Mouse (Mus musculus) liver, embryonic 15.5 days (tissue): ENCODE data around the gene 5430419D17Rik. TPM values are rescaled to one million over a fixed set of nuclear protein-coding genes. Genes with fewer than 3 reads are reported as not detected.

Source experiments
- ATAC-seq: fragments of 200-750 bp; cut with Nextera tagmentation; 2 replicates; pipeline ENCODE4 v1.8.0; 2017; ENCODE audit warnings: moderate number of reproducible peaks, mild to moderate bottlenecking, moderate library complexity; ENCODE audit not compliant: insufficient read depth
- H3K27ac ChIP-seq: fragments of 300-500 bp; sonication (generic); replicated peaks from 2 replicates; pipeline ENCODE4 v1.5.1; 2015; ENCODE audit warnings: mild to moderate bottlenecking, inconsistent platforms
- H3K27me3 ChIP-seq: fragments of 300-500 bp; sonication (generic); 2 replicates; pipeline ENCODE4 v1.6.1; 2015; ENCODE audit warnings: mild to moderate bottlenecking, inconsistent platforms
- H3K36me3 ChIP-seq: fragments of 300-500 bp; sonication (generic); replicated peaks from 2 replicates; pipeline ENCODE4 v1.6.1; 2015; ENCODE audit warnings: moderate library complexity, mild to moderate bottlenecking, inconsistent platforms
- H3K4me1 ChIP-seq: fragments of 300-500 bp; sonication (generic); replicated peaks from 2 replicates; pipeline ENCODE4 v1.6.1; 2015; ENCODE audit warnings: inconsistent platforms
- H3K4me2 ChIP-seq: fragments of 300-500 bp; sonication (generic); 2 replicates; pipeline ENCODE4 v1.6.1; 2015; ENCODE audit warnings: moderate library complexity, mild to moderate bottlenecking, inconsistent platforms
- H3K4me3 ChIP-seq: fragments of 300-500 bp; sonication (generic); replicated peaks from 2 replicates; pipeline ENCODE4 v1.5.1; 2015; ENCODE audit warnings: mild to moderate bottlenecking, inconsistent platforms
- H3K9ac ChIP-seq: fragments of 300-500 bp; sonication (generic); 2 replicates; pipeline ENCODE4 v1.6.1; 2015; ENCODE audit warnings: moderate library complexity, mild to moderate bottlenecking, inconsistent platforms
- H3K9me3 ChIP-seq: fragments of 300-500 bp; sonication (generic); replicated peaks from 2 replicates; pipeline ENCODE4 v1.6.1; 2016; ENCODE audit warnings: inconsistent platforms
- WGBS: fragments of 180-500 bp; shearing (Covaris S2); methylation state at CpG from one replicate; pipeline ENCODE4 v1.1.7; 2015; ENCODE audit warnings: mixed read lengths; ENCODE audit not compliant: insufficient replicate concordance; 5-methylcytosine and 5-hydroxymethylcytosine counted together
- polyA plus RNA-seq: library from polyadenylated mRNA; unstranded; fragments of >200 nt; fragmentation: Nextera tagmentation; extraction: Ambion mirVana; gene quantifications from 2 replicates; pipeline ENCODE4 v1.2.1, GENCODE M21; 2015

Gene 5430419D17Rik
- not detected in 2 replicates for polyA plus RNA-seq

DNA sequence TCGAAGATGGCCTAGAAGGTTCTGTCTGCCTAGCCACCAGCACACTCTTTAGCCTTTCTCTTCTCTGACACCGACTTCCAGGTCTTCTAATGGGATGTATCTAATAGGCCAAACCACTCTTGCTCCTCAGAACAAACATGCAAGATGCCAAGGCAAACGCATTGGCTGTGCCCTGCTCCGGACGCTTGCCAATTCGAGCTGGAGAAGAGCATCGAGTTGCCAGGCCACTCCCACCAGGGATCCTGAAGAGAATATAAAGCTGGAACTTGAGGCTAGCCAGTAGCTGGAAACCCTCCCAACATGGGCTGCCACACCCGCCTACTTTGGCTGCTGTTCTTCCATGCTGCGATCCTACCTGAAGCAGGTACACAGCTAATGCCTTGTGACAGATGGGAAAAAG lies at the start of gene 5430419D17Rik:
Gene 5430419D17Rik (plus strand): TSS at position 282 of the 400 bp plus-strand sequence.
- H3K9me3 ChIP-seq, result no peaks in the 10 kb centered on the region
- no peaks in the 10 kb centered on the region for H3K4me1 ChIP-seq
- 66% methylated on average over 9 of the region's 9 CpGs for whole genome bisulfite sequencing
- no peak within 1 kb of the TSS for H3K27ac ChIP-seq
- no peak within 1 kb of the TSS for H3K4me3 ChIP-seq
- H3K9ac ChIP-seq, result no peak within 1 kb of the TSS
- H3K27me3 ChIP-seq, result no peaks in the 10 kb centered on the region
- no peak for ATAC-seq
- H3K4me2 ChIP-seq, result no peak within 1 kb of the TSS
- no peaks in the 10 kb centered on the region for H3K36me3 ChIP-seq

- 52% methylated on average over 12 of the region's 12 CpGs for WGBS
- no peak for ATAC-seq
- Histone ChIP-seq H3K4me3 (no peak overlapping the region), H3K4me1 (no peaks in the 10 kb centered on the region), H3K36me3 (no peaks in the 10 kb centered on the region), H3K4me2 (no peak overlapping the region), H3K9ac (no peak overlapping the region), H3K27ac (no peak overlapping the region), H3K9me3 (no peaks in the 10 kb centered on the region), H3K27me3 (no peaks in the 10 kb centered on the region)
These were observed 44.2 kb upstream of the 5430419D17Rik start for GRCm38 (mm10) chr7:131130021-131130420.

GRCm38 (mm10) chr7:131133181-131133580 lies 41.0 kb upstream of the 5430419D17Rik start:
- H3K4me1 ChIP-seq, result no peaks in the 10 kb centered on the region
- H3K4me2 ChIP-seq, result no peak overlapping the region
- no peak overlapping the region for H3K9ac ChIP-seq
- no peak overlapping the region for H3K27ac ChIP-seq
- 47% methylated on average over 3 of the region's 3 CpGs for WGBS
- no peak overlapping the region for H3K4me3 ChIP-seq
- no peaks in the 10 kb centered on the region for H3K27me3 ChIP-seq
- no peak for ATAC-seq
- H3K9me3 ChIP-seq, result no peaks in the 10 kb centered on the region
- no peaks in the 10 kb centered on the region for H3K36me3 ChIP-seq

DNA sequence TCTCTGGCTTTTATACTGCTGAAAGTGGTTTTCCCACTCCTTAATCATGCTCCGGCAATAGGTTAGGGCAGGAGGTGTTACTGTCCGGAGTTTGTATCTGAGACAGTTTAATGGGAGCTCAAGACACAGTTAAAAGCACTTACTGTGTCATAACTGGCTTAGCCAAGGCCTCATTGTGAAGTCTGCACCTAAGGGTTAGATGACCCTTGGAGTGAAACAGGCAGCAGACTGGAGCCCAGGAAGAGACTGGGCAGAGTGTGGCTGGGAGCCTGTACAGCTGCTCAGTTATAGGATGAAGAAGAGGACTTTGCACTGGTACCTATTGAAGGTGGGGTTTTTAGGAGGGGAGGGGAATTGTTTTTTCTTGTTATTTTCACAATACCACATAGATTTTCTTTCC lies 28.0 kb upstream of the 5430419D17Rik start, which contains the start of gene 4933402N03Rik:
Gene 4933402N03Rik (minus strand): TSS at position 101 of the 400 bp plus-strand sequence.
- Histone ChIP-seq H3K4me3 (no peak within 1 kb of the TSS), H3K4me1 (no peaks in the 10 kb centered on the region), H3K9me3 (no peaks in the 10 kb centered on the region), H3K27me3 (no peaks in the 10 kb centered on the region), H3K36me3 (no peaks in the 10 kb centered on the region), H3K27ac (no peak within 1 kb of the TSS), H3K9ac (no peak within 1 kb of the TSS), H3K4me2 (no peak within 1 kb of the TSS)
- no peak for ATAC-seq
- 66% methylated on average over 2 of the region's 2 CpGs for WGBS

- Histone ChIP-seq H3K4me2 (no peak overlapping the region), H3K4me3 (no peak overlapping the region), H3K27ac (no peak overlapping the region), H3K36me3 (no peaks in the 10 kb centered on the region), H3K9me3 (no peaks in the 10 kb centered on the region), H3K27me3 (no peaks in the 10 kb centered on the region), H3K9ac (no peak overlapping the region), H3K4me1 (no peaks in the 10 kb centered on the region)
- WGBS, result 68% methylated on average over 3 of the region's 3 CpGs
- ATAC-seq, result no peak
These were observed 24.0 kb upstream of the 5430419D17Rik start for GRCm38 (mm10) chr7:131150179-131150578.

- Histone ChIP-seq H3K4me3 (no peak overlapping the region), H3K27me3 (no peaks in the 10 kb centered on the region), H3K36me3 (no peaks in the 10 kb centered on the region), H3K4me1 (no peaks in the 10 kb centered on the region), H3K9me3 (no peaks in the 10 kb centered on the region), H3K9ac (no peak overlapping the region), H3K27ac (no peak overlapping the region), H3K4me2 (no peak overlapping the region)
- ATAC-seq, result no peak
- WGBS, result 19% methylated on average over 5 of the region's 5 CpGs
These were observed 21.2 kb upstream of the 5430419D17Rik start for GRCm38 (mm10) chr7:131153044-131153443.

DNA sequence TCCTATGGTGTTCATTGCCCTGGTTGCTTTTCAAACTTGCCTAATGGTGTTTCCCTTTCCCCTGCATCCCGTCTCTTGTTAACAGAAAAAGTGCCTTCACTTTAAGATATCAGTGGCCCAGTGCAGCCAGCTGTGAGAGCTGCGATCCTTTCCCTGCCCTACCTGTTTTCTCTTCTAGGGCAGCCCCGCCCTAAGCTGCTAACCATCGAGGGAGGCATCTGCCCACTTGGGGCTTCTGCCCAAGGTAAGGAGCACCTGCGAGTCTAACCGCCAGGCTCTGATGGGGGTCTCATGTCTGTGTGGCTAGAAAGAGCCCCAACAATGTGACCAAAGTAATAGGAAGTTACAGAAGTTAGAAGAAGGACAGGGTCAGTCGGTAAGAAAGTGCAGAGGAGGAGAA lies 12.0 kb upstream of the 5430419D17Rik start:
- H3K4me1 ChIP-seq, result no peaks in the 10 kb centered on the region

DNA sequence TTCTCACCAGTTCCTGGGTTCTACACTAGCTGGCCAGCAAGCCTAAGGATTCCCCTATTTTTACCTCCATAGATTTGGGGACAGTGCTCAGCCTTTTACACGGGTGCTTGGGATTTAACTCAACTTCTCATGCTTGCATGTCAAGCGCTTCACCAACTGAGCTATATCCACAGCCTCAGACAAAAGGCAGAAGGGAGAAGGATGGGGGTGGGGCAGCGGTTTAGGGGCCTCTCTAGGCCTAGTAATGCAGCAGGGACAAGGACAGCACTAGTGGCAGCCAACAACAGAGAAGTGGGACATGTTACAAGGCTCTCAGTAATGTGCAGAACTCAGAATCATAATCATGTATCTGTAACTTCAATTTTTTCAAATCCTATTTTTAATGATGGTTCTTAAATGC lies 6.4 kb upstream of the 5430419D17Rik start:
- no peaks in the 10 kb centered on the region for H3K9me3 ChIP-seq
- H3K9ac ChIP-seq, result no peak overlapping the region
- no peak for ATAC-seq
- no peak overlapping the region for H3K4me2 ChIP-seq
- H3K27ac ChIP-seq, result no peak overlapping the region
- WGBS, result 43% methylated on average over 3 of the region's 3 CpGs
- H3K36me3 ChIP-seq, result no peaks in the 10 kb centered on the region
- no peak overlapping the region for H3K4me3 ChIP-seq
- no peaks in the 10 kb centered on the region for H3K4me1 ChIP-seq
- no peaks in the 10 kb centered on the region for H3K27me3 ChIP-seq

More for the DNA sequence above, 12.0 kb upstream of the 5430419D17Rik start:
- ATAC-seq, result no peak
- H3K27me3 ChIP-seq, result no peaks in the 10 kb centered on the region
- no peak overlapping the region for H3K9ac ChIP-seq
- H3K27ac ChIP-seq, result no peak overlapping the region
- 38% methylated on average over 7 of the region's 7 CpGs for WGBS
- H3K4me2 ChIP-seq, result no peak overlapping the region
- H3K4me3 ChIP-seq, result no peak overlapping the region
- H3K9me3 ChIP-seq, result no peaks in the 10 kb centered on the region
- H3K36me3 ChIP-seq, result no peaks in the 10 kb centered on the region

DNA sequence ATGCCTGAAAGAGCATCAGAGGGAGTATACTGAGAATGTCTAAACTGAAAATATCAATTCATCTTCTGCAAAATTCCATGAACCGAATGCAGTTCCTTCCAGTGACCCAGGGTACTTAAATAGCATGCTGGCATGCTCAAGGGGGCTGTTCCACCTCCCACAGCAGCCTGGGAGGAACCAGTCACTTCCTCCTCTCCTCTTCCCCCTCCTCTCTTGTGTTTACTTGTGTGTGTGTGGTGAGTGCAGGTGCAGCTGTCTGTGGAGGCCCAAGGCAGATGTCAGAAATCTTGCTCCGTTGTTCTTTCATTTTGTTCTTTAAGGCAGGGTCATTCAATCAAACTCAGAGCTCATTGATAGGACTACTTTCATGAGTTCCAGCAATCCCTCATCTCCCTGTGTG lies 5.1 kb upstream of the 5430419D17Rik start:
- no peaks in the 10 kb centered on the region for H3K36me3 ChIP-seq
- no peaks in the 10 kb centered on the region for H3K4me1 ChIP-seq
- no peaks in the 10 kb centered on the region for H3K9me3 ChIP-seq
- H3K4me3 ChIP-seq, result no peak overlapping the region
- no peak overlapping the region for H3K27ac ChIP-seq
- H3K9ac ChIP-seq, result no peak overlapping the region
- 12% methylated on average over 2 of the region's 2 CpGs for WGBS
- H3K4me2 ChIP-seq, result no peak overlapping the region
- no peak for ATAC-seq
- H3K27me3 ChIP-seq, result no peaks in the 10 kb centered on the region

- Histone ChIP-seq H3K9ac (no peak overlapping the region), H3K4me2 (no peak overlapping the region), H3K27me3 (no peaks in the 10 kb centered on the region), H3K36me3 (no peaks in the 10 kb centered on the region), H3K27ac (no peak overlapping the region), H3K9me3 (no peaks in the 10 kb centered on the region), H3K4me1 (no peaks in the 10 kb centered on the region), H3K4me3 (no peak overlapping the region)
- 27% methylated on average over 4 of the region's 4 CpGs for WGBS
- ATAC-seq, result no peak
These were observed 8.5 kb downstream of the 5430419D17Rik start for GRCm38 (mm10) chr7:131182685-131183084.

DNA sequence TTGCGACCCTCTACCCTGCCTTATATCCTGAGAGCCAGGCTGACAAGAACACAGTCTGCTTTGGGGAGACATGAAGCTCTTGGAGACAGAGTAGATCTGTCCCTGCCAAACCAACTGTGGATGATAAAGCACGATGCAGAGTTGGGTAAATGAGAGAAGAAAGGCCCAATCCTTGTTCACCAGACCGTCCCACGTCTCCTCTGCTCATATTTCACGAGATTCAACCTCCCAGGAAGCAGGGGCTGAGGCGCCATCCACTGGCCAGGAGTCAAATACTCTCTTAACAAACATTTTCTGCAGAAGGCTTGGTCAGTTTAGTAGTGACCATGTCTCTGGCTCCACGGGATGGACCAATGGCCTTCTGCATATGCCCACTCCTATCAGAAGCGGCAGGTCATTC lies 10.1 kb downstream of the 5430419D17Rik start:
- no peak overlapping the region for H3K9ac ChIP-seq
- no peak overlapping the region for H3K27ac ChIP-seq
- H3K4me1 ChIP-seq, result no peaks in the 10 kb centered on the region
- H3K27me3 ChIP-seq, result no peaks in the 10 kb centered on the region
- no peak overlapping the region for H3K4me3 ChIP-seq
- no peak overlapping the region for H3K4me2 ChIP-seq
- no peak for ATAC-seq
- H3K36me3 ChIP-seq, result no peaks in the 10 kb centered on the region
- no peaks in the 10 kb centered on the region for H3K9me3 ChIP-seq
- 48% methylated on average over 8 of the region's 8 CpGs for WGBS

DNA sequence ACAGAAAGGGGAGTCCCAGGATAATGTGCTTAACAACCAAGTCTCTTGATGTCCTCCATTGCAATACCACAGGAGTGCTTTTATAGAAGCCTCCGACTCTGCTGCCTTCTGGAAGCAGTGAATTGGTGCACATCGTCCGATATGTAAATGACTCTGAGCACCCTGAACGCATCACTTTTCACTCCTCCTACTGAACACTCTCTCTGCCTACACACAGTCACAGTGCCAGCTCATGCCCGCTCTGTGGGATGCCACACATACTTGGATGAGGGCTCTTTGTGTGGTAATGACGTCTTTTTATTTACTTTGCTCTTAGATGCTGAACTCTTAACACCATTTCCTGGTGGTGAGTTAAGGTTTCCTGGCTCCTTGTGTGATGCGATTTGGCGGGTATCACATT lies 12.8 kb downstream of the 5430419D17Rik start:
- no peak for ATAC-seq
- whole genome bisulfite sequencing, result 55% methylated on average over 8 of the region's 8 CpGs
- Histone ChIP-seq H3K27me3 (no peaks in the 10 kb centered on the region), H3K4me3 (no peak overlapping the region), H3K9me3 (no peaks in the 10 kb centered on the region), H3K27ac (no peak overlapping the region), H3K4me1 (no peaks in the 10 kb centered on the region), H3K9ac (no peak overlapping the region), H3K36me3 (no peaks in the 10 kb centered on the region), H3K4me2 (no peak overlapping the region)
